8 mouse cellular contexts compared by ENCODE assay signal in genomic region chr15:96459741-96460450, GRCm38 (mm10). TPM values are rescaled to one million over a fixed set of nuclear protein-coding genes. Genes with fewer than 3 reads are reported as not detected.
DNase-seq lines count a peak whose midpoint lies in the region; ATAC-seq and TF ChIP-seq lines count a peak whose summit lies in the region.

No protein-coding gene starts in this region.

- H3K36me3 ChIP-seq in forebrain, embryonic 11.5 days (ENCODE audit: control insufficient read depth, insufficient read depth, low read length), result no peaks in the 10 kb centered on the region
- 0 out of 2 replicates have a peak, but pooled peaks cover 3% of the 10 kb centered on the region for H3K36me3 ChIP-seq in heart, postnatal 0 days (replicated peaks; ENCODE audit: control insufficient read depth, insufficient read depth, low read length)
- H3K36me3 ChIP-seq in lung, embryonic 16.5 days (ENCODE audit: control insufficient read depth, insufficient read depth, low read length), result no peaks in the 10 kb centered on the region
- no peaks in the 10 kb centered on the region for H3K36me3 ChIP-seq in thymus, adult 2 months (ENCODE audit: control insufficient read depth, insufficient read depth, low read length)

- WGBS in forebrain, embryonic 11.5 days, result under 1% methylated on average over 53 of the region's 71 CpGs
- under 1% methylated on average over 50 of the region's 71 CpGs for WGBS in heart, postnatal 0 days
- 0% methylated on average over 51 of the region's 71 CpGs for WGBS in lung, embryonic 16.5 days
- WGBS in thymus, adult 2 months, result under 1% methylated on average over 71 of the region's 71 CpGs

- H3K27ac ChIP-seq in forebrain, embryonic 11.5 days (ENCODE audit: low read depth, low read length), result peak overlapping the region; percentile 97
- H3K27ac ChIP-seq in heart, postnatal 0 days (ENCODE audit: low read depth), result peak overlapping the region; percentile 97
- peak overlapping the region; percentile 100 for H3K27ac ChIP-seq in lung, embryonic 16.5 days (ENCODE audit: low read length)
- H3K27ac ChIP-seq in thymus, adult 2 months (ENCODE audit: control insufficient read depth, insufficient read depth, low read length), result no peak overlapping the region

- ATAC-seq in forebrain, embryonic 11.5 days (replicated peaks; ENCODE audit: low FRiP score), result peak; percentile 48
- ATAC-seq in heart, postnatal 0 days (ENCODE audit: insufficient read depth, low read depth), result peak; percentile 22
- peak; percentile 51 for ATAC-seq in lung, embryonic 16.5 days (ENCODE audit: low read depth)

- H3K27me3 ChIP-seq in forebrain, embryonic 11.5 days (ENCODE audit: control insufficient read depth, insufficient read depth, low read length), result no peaks in the 10 kb centered on the region
- H3K27me3 ChIP-seq in heart, postnatal 0 days (ENCODE audit: control insufficient read depth, insufficient read depth, low read length), result no peaks in the 10 kb centered on the region
- no peaks in the 10 kb centered on the region for H3K27me3 ChIP-seq in lung, embryonic 16.5 days (ENCODE audit: control insufficient read depth, insufficient read depth, low read depth, low read length)
- no peaks in the 10 kb centered on the region for H3K27me3 ChIP-seq in thymus, adult 2 months (ENCODE audit: control insufficient read depth, insufficient read depth, low read length)

- no peaks in the 10 kb centered on the region for H3K4me1 ChIP-seq in forebrain, embryonic 11.5 days (replicated peaks; ENCODE audit: control insufficient read depth, insufficient read depth, low read length)
- peaks cover 35% of the 10 kb centered on the region for H3K4me1 ChIP-seq in heart, postnatal 0 days (ENCODE audit: control insufficient read depth, insufficient read depth)
- H3K4me1 ChIP-seq in lung, embryonic 16.5 days (replicated peaks; ENCODE audit: control insufficient read depth, insufficient read depth, low read length), result peaks cover 27% of the 10 kb centered on the region
- H3K4me1 ChIP-seq in thymus, adult 2 months (replicated peaks; ENCODE audit: control insufficient read depth, insufficient read depth, low read length), result peaks cover 3% of the 10 kb centered on the region; the same call in 1 of the 2 replicates

- TF ChIP-seq POLR2A in thymus, adult 2 months (IDR thresholded peaks at IDR 0.05; ENCODE audit: control insufficient read depth, extremely low read depth, insufficient read depth, low read length, poor library complexity), result no peak

- H3K9ac ChIP-seq in forebrain, embryonic 11.5 days (ENCODE audit: low read length), result peak overlapping the region; percentile 94
- H3K9ac ChIP-seq in heart, postnatal 0 days (replicated peaks; ENCODE audit: low read depth, low read length), result peak overlapping the region; percentile 92
- H3K9ac ChIP-seq in lung, embryonic 16.5 days (ENCODE audit: low read length), result peak overlapping the region; percentile 99

- peak overlapping the region; percentile 93 for H3K4me3 ChIP-seq in forebrain, embryonic 11.5 days (ENCODE audit: low read depth, low read length)
- H3K4me3 ChIP-seq in heart, postnatal 0 days (ENCODE audit: low read depth, low read length), result peak overlapping the region; percentile 77
- H3K4me3 ChIP-seq in lung, embryonic 16.5 days (ENCODE audit: low read length), result peak overlapping the region; percentile 90
- H3K4me3 ChIP-seq in thymus, adult 2 months (ENCODE audit: control insufficient read depth, insufficient read depth, low read length), result peak overlapping the region; percentile 94

- no peaks in the 10 kb centered on the region for H3K9me3 ChIP-seq in forebrain, embryonic 11.5 days (ENCODE audit: control insufficient read depth, low read length)
- H3K9me3 ChIP-seq in heart, postnatal 0 days (replicated peaks; ENCODE audit: control insufficient read depth, low read length), result no peaks in the 10 kb centered on the region
- no peaks in the 10 kb centered on the region for H3K9me3 ChIP-seq in lung, embryonic 16.5 days (ENCODE audit: control insufficient read depth, low read length)

- no peak for TF ChIP-seq CTCF in heart, postnatal 0 days (IDR thresholded peaks at IDR 0.05; ENCODE audit: low read depth)
- no peak for TF ChIP-seq CTCF in thymus, adult 2 months (IDR thresholded peaks at IDR 0.05; ENCODE audit: borderline replicate concordance, control insufficient read depth, extremely low read depth, insufficient read depth, low read length, poor library complexity)

- DNase-seq in ES-CJ7 (ENCODE audit: low read depth, low spot score), result peak; percentile 41
- DNase-seq in c-Kit-positive CD71-positive TER-119-negative erythroid progenitor cells, embryonic 14.5 days (ENCODE audit: low read depth), result peak; percentile 48
- DNase-seq in forebrain, embryonic 11.5 days (ENCODE audit: low spot score), result peak; percentile 83
- DNase-seq in heart, postnatal 0 days (ENCODE audit: low spot score), result peak; percentile 60
- DNase-seq in kidney, postnatal 36 days, result peak; percentile 74 to 82
- DNase-seq in ovary, adult 18-20 months (ENCODE audit: low spot score), result peak; percentile 50
- DNase-seq in thymus, adult 2 months, result peak; percentile 71

- peak overlapping the region; percentile 67 for H3K4me2 ChIP-seq in forebrain, embryonic 11.5 days (ENCODE audit: low read depth, low read length, severe bottlenecking)
- H3K4me2 ChIP-seq in heart, postnatal 0 days (ENCODE audit: low read depth, low read length), result peak overlapping the region; percentile 66
- peak overlapping the region; percentile 68 for H3K4me2 ChIP-seq in lung, embryonic 16.5 days (ENCODE audit: low read depth, low read length)

- no peak for TF ChIP-seq EP300 in heart, postnatal 0 days (IDR thresholded peaks at IDR 0.05; ENCODE audit: low read depth)

RNA-seq across cellular contexts. Expression of gene Scaf11, which starts 0.7 kb away (rescaled TPM):
- 105 and 113 TPM in 2 replicates for polyA plus RNA-seq in forebrain, embryonic 11.5 days (2014; fragmentation: Nextera tagmentation; extraction: Ambion mirVana)
- total RNA-seq in heart, postnatal 0 days (2014; rRNA removed; ENCODE audit: low replicate concordance), result 23.7 and 24.2 TPM in 2 replicates
- polyA plus RNA-seq in heart, postnatal 0 days (2015; fragmentation: Nextera tagmentation; extraction: Ambion mirVana), result 36.8 and 40.8 TPM in 2 replicates
- 79.5 and 88.8 TPM in 2 replicates for polyA plus RNA-seq in lung, embryonic 16.5 days (2015; fragmentation: Nextera tagmentation; extraction: Ambion mirVana)
- 32.4 and 38.3 TPM in 2 replicates for polyA plus RNA-seq in thymus, adult 2 months (2012; rRNA removed)
